Mouse (Mus musculus): Measurements from ENCODE around the gene Fmnl2. TPM values are rescaled to one million over a fixed set of nuclear protein-coding genes. Genes with fewer than 3 reads are reported as not detected.

The Fmnl2 gene
- total RNA-seq, 1 experiment from 2014 or later = 20.6 TPM

DNA sequence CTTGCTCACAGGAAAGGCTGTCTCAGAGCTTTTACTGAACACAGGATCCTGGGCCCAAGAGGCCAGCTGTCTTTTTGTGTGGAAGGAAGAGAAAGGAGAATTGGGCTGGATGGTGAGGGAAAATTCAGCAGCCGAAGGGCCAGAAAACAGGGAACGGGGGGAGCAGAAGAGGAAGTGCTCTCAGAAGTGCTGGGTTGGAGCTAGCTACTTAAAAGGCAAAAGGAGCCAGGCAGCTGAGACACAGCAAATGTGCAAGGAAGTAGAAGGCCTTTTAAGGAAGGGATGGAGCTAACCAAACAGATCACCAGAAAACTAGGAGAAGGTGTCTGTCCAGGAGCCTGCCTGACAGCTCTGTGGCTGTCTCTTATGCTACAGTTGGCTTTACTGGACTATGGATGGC is 103.0 kb downstream of the Fmnl2 start:
- ATAC-seq (replicated peaks in 1 of 2; ENCODE audit: insufficient read depth in 1 of 2, low FRiP score in 2 of 2, low TSS enrichment in 1 of 2, low read depth in 1 of 2, poor library complexity in 2 of 2, severe bottlenecking in 2 of 2) = 0 out of 4 replicates have a peak, but pooled peaks of 1 of the 2 experiments have one; percentile 35

DNA sequence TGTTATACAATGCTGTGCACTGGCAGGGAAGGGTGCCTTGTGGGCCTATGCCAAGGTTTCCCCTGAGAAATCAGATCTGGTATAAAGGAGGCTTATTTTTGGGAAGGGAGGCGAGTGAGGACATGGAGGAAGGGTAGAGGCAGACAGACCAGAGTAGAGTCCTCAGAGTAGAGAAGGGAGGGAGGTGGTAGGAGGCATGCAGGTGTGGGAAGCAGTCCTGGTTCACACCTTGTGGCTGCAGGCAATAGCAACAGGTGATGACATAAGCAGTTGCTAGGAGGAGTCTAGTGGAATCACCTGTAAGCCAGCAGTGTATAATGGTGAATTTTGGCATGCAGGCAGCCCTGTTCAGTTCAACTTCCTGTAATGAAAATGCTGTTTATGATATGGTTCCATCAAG is 105.8 kb downstream of the Fmnl2 start:
- ATAC-seq (replicated peaks in 1 of 2; ENCODE audit: insufficient read depth in 1 of 2, low FRiP score in 2 of 2, low TSS enrichment in 1 of 2, low read depth in 1 of 2, poor library complexity in 2 of 2, severe bottlenecking in 2 of 2) = no peak

DNA sequence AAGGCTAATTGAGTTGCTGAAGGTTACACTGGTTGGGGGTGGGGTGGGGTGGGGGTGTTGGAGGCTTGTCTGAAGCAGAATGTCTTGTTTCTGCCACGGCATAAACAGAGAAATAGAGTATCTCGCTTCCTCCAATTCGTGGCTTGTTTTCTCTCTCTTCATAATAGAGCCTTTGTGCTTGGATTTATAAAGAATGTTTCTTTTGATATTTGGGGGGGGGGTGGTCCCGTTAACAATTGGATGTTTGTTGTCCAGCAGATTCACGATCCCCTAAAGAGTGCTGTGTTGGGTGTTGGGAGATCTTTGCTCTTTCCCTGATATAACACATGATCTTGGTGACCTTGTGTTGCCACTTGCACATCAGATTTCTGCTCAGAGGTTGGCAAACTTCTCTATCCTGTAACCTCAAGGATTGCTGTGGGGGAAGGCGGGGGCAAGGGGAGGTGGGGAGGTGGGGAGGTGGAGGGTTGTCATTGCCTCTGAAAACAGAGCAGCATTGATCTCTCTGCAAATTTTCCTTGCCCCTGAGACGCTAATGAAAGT is 106.8 kb downstream of the Fmnl2 start:
- no peak for ATAC-seq (replicated peaks in 1 of 2; ENCODE audit: insufficient read depth in 1 of 2, low FRiP score in 2 of 2, low TSS enrichment in 1 of 2, low read depth in 1 of 2, poor library complexity in 2 of 2, severe bottlenecking in 2 of 2)

DNA sequence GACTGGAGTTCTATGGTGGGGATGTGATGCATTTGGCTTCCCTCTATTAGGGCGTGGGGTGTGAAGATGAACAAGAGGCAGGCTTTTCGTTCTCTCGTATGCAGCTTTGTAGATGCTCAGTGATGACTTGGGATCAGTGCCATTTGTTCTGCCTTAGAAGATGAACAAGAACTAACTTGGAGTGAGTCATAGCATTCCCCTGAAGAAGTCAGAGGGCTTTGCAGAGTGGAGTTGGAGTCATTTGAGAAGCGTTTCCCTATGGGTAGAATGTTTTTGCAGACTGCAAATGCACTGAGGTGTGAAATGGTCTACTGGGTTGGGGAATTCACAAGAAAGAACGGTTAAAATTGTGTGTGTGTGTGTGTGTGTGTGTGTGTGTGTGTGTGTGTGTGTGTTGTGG is 108.6 kb downstream of the Fmnl2 start:
- no peak for ATAC-seq (replicated peaks in 1 of 2; ENCODE audit: insufficient read depth in 1 of 2, low FRiP score in 2 of 2, low TSS enrichment in 1 of 2, low read depth in 1 of 2, poor library complexity in 2 of 2, severe bottlenecking in 2 of 2)

DNA sequence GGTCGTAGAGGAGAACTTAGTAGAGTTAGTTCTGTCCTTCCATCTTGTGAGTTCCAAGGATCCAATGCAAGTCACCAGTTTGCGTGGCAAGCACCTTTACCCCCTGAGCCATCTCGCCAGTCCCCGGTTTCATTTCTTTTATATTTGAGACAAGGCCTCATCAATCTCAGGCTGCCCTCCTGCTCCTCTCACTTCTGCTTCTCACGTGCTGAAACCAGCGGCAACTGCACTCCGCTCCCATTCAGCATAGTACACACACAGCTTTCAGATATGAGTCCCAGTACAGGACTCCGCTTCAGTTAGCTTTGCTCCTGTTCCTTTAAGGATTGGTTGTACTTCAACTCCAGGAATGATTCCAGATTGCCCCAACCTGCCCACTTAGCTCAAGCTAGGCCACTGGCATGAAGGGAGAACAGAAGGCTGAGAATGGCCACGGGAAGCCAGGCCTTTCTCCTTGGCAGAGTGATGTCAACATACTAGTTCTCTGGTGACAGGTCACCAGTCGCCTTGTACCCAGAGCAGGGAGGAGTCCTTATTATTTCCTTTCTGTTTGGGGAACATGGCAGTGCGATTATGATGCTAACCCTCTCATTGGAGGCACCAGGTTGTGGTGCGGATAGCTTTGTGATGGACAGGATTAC is 109.3 kb downstream of the Fmnl2 start:
- no peak for ATAC-seq (replicated peaks in 1 of 2; ENCODE audit: insufficient read depth in 1 of 2, low FRiP score in 2 of 2, low TSS enrichment in 1 of 2, low read depth in 1 of 2, poor library complexity in 2 of 2, severe bottlenecking in 2 of 2)

DNA sequence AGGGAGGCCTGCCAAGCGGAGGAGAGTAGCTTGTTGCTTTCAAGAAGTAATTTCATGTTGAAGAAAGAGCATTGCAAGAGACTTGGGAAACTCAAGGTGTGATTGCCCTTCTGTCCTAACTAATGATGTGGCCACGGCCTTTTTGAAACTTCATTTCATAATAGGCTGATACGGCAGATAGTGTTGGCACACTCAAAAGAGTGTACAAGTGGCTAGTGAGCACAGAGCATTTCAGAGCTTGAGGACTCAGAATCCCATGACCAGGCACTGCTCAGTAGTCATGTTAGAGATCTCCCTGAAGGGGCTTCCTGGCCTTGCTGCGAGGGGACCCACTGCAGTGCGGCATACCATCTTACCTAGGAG is 109.8 kb downstream of the Fmnl2 start:
- ATAC-seq (replicated peaks in 1 of 2; ENCODE audit: insufficient read depth in 1 of 2, low FRiP score in 2 of 2, low TSS enrichment in 1 of 2, low read depth in 1 of 2, poor library complexity in 2 of 2, severe bottlenecking in 2 of 2) = peak; percentile 47 to 57; a peak in 2 of 4 replicates

DNA sequence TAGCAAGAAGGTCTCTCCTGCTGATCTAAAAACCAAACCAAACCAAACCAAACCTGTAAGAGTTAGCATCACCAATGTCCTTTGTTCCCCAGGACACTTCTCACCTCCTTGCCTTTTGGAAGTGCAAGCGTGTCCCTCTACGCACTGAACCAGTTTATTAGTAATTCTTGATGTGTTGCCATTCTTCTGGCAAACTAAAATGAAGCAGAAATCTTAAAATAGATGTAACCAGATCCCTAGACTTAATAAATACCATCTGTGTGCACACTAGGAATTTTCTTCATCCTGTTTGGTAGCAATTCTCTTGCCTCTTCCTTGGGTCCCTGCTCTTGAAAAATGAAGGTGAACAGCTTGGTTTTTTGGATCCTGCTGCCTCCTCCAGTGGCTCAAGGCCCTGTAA is 111.2 kb downstream of the Fmnl2 start:
- no peak for ATAC-seq (replicated peaks in 1 of 2; ENCODE audit: insufficient read depth in 1 of 2, low FRiP score in 2 of 2, low TSS enrichment in 1 of 2, low read depth in 1 of 2, poor library complexity in 2 of 2, severe bottlenecking in 2 of 2)

DNA sequence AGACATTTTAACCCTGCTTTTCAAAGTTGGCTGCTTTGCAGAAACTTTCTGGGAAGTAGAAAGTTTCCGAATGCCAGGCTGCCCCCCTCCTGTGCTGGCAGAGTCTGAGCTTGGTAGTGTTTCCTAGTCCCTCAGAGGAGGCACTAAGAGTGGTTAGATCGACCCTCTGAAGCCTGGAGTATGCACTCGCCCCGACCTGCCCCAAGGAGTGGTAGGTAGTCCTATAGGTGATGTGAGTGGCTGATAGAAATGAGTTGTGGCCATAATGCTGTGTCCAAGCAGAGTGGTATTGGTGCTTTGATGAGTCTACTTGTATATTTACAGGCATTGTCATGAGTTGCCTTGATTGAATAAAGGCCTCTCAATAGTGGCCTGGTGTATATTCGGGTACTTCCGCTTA is 116.4 kb downstream of the Fmnl2 start:
- ATAC-seq (replicated peaks in 1 of 2; ENCODE audit: insufficient read depth in 1 of 2, low FRiP score in 2 of 2, low TSS enrichment in 1 of 2, low read depth in 1 of 2, poor library complexity in 2 of 2, severe bottlenecking in 2 of 2) = no peak

DNA sequence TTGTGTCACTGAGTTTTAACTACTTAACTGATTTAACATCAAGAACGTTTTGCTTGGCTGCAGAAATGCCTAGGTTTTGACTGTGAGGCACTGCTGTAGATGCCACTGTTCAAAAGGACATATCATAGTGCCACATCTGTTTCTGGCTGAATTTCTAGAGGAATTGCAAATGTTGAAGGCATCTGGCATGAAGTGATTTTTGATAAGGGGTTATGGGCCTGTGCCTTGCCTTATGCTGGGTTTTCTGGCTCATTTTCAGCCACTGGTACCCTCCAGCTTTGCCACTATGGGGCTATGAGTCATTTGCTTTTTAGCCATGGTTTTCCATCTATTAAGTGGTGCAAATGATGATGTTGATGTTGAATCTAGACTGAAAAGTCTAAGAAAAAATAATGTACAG is 117.1 kb downstream of the Fmnl2 start:
- no peak for ATAC-seq (replicated peaks in 1 of 2; ENCODE audit: insufficient read depth in 1 of 2, low FRiP score in 2 of 2, low TSS enrichment in 1 of 2, low read depth in 1 of 2, poor library complexity in 2 of 2, severe bottlenecking in 2 of 2)

DNA sequence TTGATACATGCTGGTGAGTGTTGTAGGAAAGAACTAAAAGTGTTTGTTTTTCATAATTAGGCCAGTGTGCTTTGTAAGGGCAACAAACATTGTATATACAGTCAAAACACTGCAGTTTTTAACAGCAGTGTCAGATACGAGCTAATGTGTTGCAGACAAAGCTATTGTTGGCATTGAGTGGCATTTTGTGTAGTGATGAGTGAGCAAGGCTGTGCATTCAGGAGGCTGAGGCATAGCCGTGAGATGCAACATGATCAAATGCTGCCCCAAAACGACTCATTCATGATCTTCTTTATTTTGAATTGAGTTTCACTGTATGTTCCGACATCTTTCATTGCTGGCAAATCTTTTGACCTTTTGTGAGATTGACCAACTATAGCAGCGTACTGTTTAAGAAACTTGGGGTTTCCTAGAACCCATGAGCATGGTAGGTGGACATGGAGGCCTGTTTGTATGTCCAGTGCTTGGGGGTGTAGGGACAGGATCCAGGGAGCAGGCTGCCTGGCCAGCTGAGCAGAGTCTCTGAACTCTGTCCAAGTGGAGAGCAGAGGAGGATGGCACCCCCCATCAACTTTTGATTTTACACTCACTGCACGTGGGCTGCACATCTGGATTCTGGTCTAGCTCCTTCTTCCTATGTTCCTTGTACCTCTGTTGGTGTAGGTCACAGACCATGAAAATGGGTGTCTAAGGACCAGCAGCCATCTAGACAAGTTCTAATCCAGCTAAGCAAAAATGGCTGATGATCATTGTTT is 120.4 kb downstream of the Fmnl2 start:
- ATAC-seq (replicated peaks in 1 of 2; ENCODE audit: insufficient read depth in 1 of 2, low FRiP score in 2 of 2, low TSS enrichment in 1 of 2, low read depth in 1 of 2, poor library complexity in 2 of 2, severe bottlenecking in 2 of 2) = no peak

DNA sequence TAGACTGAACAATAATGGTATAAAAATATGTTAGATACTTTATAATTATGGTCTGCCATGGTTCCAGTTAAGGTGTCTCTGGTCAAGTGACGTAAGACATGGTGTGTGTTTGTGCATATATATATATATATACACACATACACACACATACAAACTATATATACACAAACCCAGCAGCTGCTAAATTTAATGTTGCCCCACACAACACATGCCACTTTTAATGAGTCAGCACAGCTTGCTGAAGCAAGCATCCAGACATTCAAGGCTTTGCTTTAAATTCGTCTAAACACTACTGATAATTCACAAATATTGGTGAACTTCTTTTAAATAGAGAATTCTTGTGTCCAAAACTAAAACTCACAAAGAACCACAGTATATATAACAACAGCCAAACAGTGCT is 121.1 kb downstream of the Fmnl2 start:
- no peak for ATAC-seq (replicated peaks in 1 of 2; ENCODE audit: insufficient read depth in 1 of 2, low FRiP score in 2 of 2, low TSS enrichment in 1 of 2, low read depth in 1 of 2, poor library complexity in 2 of 2, severe bottlenecking in 2 of 2)

DNA sequence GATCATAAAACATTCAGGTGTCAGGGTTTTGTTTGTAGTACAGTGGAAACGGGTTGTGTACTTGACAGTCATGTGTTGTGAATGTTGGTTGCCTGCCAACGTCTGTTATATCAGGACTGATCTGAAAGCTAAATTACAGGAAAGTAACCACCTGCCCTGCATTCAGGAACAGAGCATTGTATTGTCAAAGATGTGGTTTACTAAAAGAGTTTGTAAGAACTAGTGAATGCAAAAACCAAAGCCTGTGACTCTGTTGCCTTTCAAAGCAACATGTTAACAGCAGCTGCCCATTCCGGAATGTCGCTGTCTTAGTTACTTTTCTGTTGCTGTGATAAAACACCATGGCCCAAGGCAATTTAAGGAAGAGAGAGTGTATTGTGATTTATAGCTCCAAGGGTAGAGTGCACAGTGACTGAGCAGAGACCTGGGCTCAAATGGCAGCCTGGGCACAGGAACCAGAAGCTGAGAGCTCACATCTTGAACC is 121.7 kb downstream of the Fmnl2 start:
- ATAC-seq (replicated peaks in 1 of 2; ENCODE audit: insufficient read depth in 1 of 2, low FRiP score in 2 of 2, low TSS enrichment in 1 of 2, low read depth in 1 of 2, poor library complexity in 2 of 2, severe bottlenecking in 2 of 2) = peak; percentile 97 to 98

DNA sequence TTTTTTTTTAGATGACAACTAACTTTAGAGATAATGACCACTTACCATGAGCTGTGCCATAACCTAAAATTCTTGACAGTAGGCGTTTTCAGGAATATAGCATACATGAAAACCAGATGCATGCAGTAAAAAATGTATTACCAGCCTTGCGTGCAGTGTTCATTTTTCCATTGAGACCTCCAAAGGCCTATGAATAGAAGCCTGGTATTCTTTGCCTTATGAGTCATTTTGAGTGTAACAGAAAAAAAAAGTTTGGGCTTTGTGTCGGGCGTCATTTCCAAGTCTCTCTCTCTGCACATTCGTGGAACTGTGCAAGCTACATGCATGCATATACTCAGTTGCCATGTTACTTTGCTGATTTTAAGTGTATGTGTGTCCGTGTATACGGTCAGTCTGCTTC is 123.5 kb downstream of the Fmnl2 start:
- no peak for ATAC-seq (replicated peaks in 1 of 2; ENCODE audit: insufficient read depth in 1 of 2, low FRiP score in 2 of 2, low TSS enrichment in 1 of 2, low read depth in 1 of 2, poor library complexity in 2 of 2, severe bottlenecking in 2 of 2)

DNA sequence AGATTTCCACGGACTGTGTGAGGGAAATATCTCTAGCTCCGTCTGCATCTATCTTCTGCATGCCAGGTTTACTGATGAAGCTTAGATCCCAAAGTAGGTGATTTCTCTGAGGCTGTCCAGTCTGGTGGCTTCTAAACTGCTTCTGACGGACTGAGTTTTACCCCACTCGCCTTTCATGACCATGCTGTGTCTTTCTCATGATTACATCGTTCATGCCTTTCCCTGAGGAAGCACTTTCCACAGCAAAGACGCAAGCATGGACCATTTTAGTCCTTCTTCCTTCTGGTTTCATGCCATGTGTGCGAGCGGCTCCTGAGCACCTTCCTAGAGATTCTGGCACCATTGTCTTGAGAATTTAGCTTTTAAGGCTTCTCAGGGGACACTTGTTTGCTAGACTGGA is 123.9 kb downstream of the Fmnl2 start:
- no peak for ATAC-seq (replicated peaks in 1 of 2; ENCODE audit: insufficient read depth in 1 of 2, low FRiP score in 2 of 2, low TSS enrichment in 1 of 2, low read depth in 1 of 2, poor library complexity in 2 of 2, severe bottlenecking in 2 of 2)

DNA sequence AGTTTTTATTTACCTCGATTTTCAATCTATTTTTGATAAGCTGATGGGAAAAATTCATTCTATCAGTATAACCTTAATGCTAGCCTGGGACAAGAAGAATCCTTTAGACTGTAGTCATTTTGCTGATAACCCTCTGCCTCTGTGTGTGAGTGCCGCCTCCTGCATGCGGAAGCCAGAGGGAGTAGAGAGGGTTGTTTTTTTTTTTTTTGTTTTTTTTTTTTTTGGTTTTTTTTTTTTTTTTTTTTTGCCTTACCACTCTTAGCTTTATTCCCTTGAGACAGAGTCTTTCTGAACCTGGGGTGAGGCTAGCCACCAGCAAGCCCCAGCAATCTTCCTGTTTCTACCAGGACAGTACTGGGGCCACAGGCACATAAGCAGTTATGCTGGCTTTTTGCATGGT is 124.8 kb downstream of the Fmnl2 start:
- ATAC-seq (replicated peaks in 1 of 2; ENCODE audit: insufficient read depth in 1 of 2, low FRiP score in 2 of 2, low TSS enrichment in 1 of 2, low read depth in 1 of 2, poor library complexity in 2 of 2, severe bottlenecking in 2 of 2) = no peak

DNA sequence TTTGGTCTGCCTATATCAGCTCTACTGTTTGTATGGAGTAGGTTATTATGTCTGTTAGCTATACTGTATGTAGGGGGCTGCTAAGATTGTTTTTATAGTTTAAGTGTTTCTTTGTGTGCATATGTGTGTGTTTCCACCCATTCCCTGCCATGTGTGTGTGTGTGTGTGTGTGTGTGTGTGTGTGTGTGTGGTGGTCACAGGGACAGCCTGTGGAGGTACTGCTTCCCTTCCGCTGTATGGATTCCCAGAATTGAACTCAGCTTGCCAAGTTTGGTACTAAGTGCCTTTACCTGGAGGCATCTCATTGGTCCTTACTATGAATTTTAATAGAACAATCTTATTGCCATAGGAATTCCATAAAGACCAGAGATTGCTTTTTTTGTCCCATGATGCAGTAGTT is 126.9 kb downstream of the Fmnl2 start:
- ATAC-seq (replicated peaks in 1 of 2; ENCODE audit: insufficient read depth in 1 of 2, low FRiP score in 2 of 2, low TSS enrichment in 1 of 2, low read depth in 1 of 2, poor library complexity in 2 of 2, severe bottlenecking in 2 of 2) = no peak

DNA sequence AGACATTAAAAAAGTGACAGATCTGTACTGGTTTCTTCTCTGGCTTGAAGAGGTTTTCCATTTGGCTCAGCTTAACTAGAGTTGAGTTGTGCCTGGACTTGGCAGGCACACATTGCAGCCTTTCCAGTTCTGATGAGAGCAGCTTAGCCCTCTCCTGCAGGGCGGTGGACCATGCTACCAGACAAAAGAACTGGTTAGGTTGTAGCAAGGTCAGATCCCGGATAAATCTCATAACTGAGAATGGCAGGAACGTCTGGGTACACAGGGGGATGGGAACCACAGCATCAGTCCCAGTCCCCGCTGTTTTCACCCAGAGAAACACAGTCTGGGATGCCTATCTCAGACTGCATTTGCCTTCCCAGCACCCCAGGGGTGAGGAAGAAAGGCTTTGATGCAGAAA is 127.5 kb downstream of the Fmnl2 start:
- 0 out of 4 replicates have a peak, but pooled peaks of 1 of the 2 experiments have one; percentile 10 for ATAC-seq (replicated peaks in 1 of 2; ENCODE audit: insufficient read depth in 1 of 2, low FRiP score in 2 of 2, low TSS enrichment in 1 of 2, low read depth in 1 of 2, poor library complexity in 2 of 2, severe bottlenecking in 2 of 2)

DNA sequence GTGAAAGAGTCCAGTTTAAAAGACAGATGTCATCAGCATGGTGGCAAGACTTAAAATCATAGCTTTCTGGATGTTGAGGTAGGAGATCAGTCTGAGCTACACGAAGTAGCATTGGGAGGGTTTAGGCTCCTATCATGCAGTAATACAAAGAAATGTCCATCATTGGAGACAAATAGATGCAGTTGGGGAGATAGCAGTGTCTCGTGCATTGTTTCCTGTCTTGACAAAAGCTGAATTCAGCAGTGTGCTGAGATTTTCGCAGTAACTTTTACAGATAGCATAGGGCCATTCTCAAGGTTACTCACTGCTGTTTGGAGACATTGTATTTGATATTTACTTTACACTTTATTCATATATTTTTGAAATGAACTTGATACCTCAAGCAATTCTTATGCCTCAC is 128.7 kb downstream of the Fmnl2 start:
- ATAC-seq (replicated peaks in 1 of 2; ENCODE audit: insufficient read depth in 1 of 2, low FRiP score in 2 of 2, low TSS enrichment in 1 of 2, low read depth in 1 of 2, poor library complexity in 2 of 2, severe bottlenecking in 2 of 2) = no peak

DNA sequence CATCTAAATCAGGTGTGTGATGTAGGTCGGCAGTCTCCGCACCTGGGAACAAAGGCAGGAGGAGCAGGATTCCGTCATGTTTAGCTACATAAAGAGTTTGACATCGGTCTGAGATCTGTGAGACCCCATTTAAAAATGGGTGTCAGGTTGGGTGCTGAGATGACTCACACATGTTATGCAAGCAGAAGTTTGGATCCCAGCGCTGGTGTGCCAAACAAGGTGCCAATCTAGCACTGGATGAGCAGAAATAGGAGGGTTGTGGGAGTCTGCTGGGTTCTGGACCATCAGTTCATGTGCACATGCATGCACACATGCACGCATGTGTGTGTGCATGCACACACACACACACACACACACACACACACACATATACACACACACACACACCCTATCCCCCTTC is 129.4 kb downstream of the Fmnl2 start:
- ATAC-seq (replicated peaks in 1 of 2; ENCODE audit: insufficient read depth in 1 of 2, low FRiP score in 2 of 2, low TSS enrichment in 1 of 2, low read depth in 1 of 2, poor library complexity in 2 of 2, severe bottlenecking in 2 of 2) = no peak

Data from hematopoietic stem cell, adult 5-6 weeks (primary cell).